Mouse (Mus musculus) forebrain, embryonic 14.5 days (tissue): ENCODE data around the gene Nr4a1. TPM values are rescaled to one million over a fixed set of nuclear protein-coding genes. Genes with fewer than 3 reads are reported as not detected.

Experiments used
- ATAC-seq: fragments of 200-750 bp; cut with Nextera tagmentation; 2 replicates; pipeline ENCODE4 v1.8.0; 2017; ENCODE audit warnings: mild to moderate bottlenecking, moderate library complexity
- DNase-seq: peaks from one replicate; pipeline ENCODE4 v3.0.0-alpha.2; 2015; ENCODE audit warnings: low spot score
- H3K27ac ChIP-seq: fragments of 300-500 bp; sonication (generic); 2 replicates; pipeline ENCODE4 v1.5.1; 2014; ENCODE audit warnings: low read depth, mild to moderate bottlenecking, control low read depth, low read length, moderate library complexity
- H3K27me3 ChIP-seq: fragments of 300-500 bp; sonication (generic); replicated peaks from 2 replicates; pipeline ENCODE4 v1.6.1; 2014; ENCODE audit warnings: low read length, control low read depth, mixed read lengths; ENCODE audit not compliant: control insufficient read depth, insufficient read depth
- H3K36me3 ChIP-seq: fragments of 300-500 bp; sonication (generic); 2 replicates; pipeline ENCODE4 v1.6.1; 2014; ENCODE audit warnings: low read length, control low read depth; ENCODE audit not compliant: control insufficient read depth, insufficient read depth
- H3K4me1 ChIP-seq: fragments of 300-500 bp; sonication (generic); 2 replicates; pipeline ENCODE4 v1.6.1; 2014; ENCODE audit warnings: antibody characterized with exemption, low read length, control low read depth; ENCODE audit not compliant: control insufficient read depth, insufficient read depth
- H3K4me2 ChIP-seq: fragments of 300-500 bp; sonication (generic); 2 replicates; pipeline ENCODE4 v1.6.1; 2014; ENCODE audit warnings: mild to moderate bottlenecking, control low read depth, low read length
- H3K4me3 ChIP-seq: fragments of 300-500 bp; sonication (generic); 2 replicates; pipeline ENCODE4 v1.5.1; 2014; ENCODE audit warnings: low read depth, low read length, control low read depth
- H3K9ac ChIP-seq: fragments of 300-500 bp; sonication (generic); 2 replicates; pipeline ENCODE4 v1.6.1; 2014; ENCODE audit warnings: mild to moderate bottlenecking, low read length, control low read depth, moderate library complexity
- H3K9me3 ChIP-seq: fragments of 300-500 bp; sonication (generic); replicated peaks from 2 replicates; pipeline ENCODE4 v1.6.1; 2016; ENCODE audit warnings: low read length, control low read depth, mixed read lengths; ENCODE audit not compliant: control insufficient read depth
- WGBS: fragments of 180-500 bp; shearing (Covaris S2); extraction: QIAGEN DNeasy Blood & Tissue Kit; methylation state at CpG from one replicate; pipeline ENCODE4 v1.1.7; 2014; 5-methylcytosine and 5-hydroxymethylcytosine counted together
- polyA plus RNA-seq: library from polyadenylated mRNA; unstranded; fragments of >200 nt; fragmentation: Nextera tagmentation; extraction: Ambion mirVana; gene quantifications from 2 replicates; pipeline ENCODE4 v1.2.1, GENCODE M21; 2014

The Nr4a1 gene
- polyA plus RNA-seq, 1 experiment from 2014 or later: 2.1 TPM

- H3K4me2 ChIP-seq: peak overlapping the region; percentile 22; the same call in 1 of the 2 replicates
- no peak overlapping the region for H3K27ac ChIP-seq
- DNase-seq (no peak), ATAC-seq (no peak)
- peaks cover 4% of the 10 kb centered on the region; the same call in 1 of the 2 replicates for H3K4me1 ChIP-seq
- H3K9ac ChIP-seq: no peak overlapping the region
- no peaks in the 10 kb centered on the region for H3K9me3 ChIP-seq
- H3K36me3 ChIP-seq: 0 out of 2 replicates have a peak, but pooled peaks cover 5% of the 10 kb centered on the region
- WGBS: 86% methylated on average over 23 of the region's 23 CpGs
- H3K27me3 ChIP-seq: no peaks in the 10 kb centered on the region
- no peak overlapping the region for H3K4me3 ChIP-seq
Measured at GRCm38 (mm10) chr15:101230995-101231647, 22.9 kb upstream of the Nr4a1 start.

- H3K4me3 ChIP-seq: no peak overlapping the region
- H3K27ac ChIP-seq: no peak overlapping the region
- peaks cover 4% of the 10 kb centered on the region; the same call in 1 of the 2 replicates for H3K4me1 ChIP-seq
- H3K9ac ChIP-seq: no peak overlapping the region
- ATAC-seq: no peak
- WGBS: 71% methylated on average over 56 of the region's 56 CpGs
- no peak for DNase-seq
- H3K27me3 ChIP-seq: no peaks in the 10 kb centered on the region
- H3K36me3 ChIP-seq: 0 out of 2 replicates have a peak, but pooled peaks cover 5% of the 10 kb centered on the region
- no peaks in the 10 kb centered on the region for H3K9me3 ChIP-seq
- peak overlapping the region; percentile 22; the same call in 1 of the 2 replicates for H3K4me2 ChIP-seq
Measured at GRCm38 (mm10) chr15:101231648-101232180, 22.4 kb upstream of the Nr4a1 start.

GRCm38 (mm10) chr15:101232607-101233006 lies 21.5 kb upstream of the Nr4a1 start:
- WGBS: 80% methylated on average over 4 of the region's 4 CpGs
- Histone ChIP-seq H3K9ac (no peak overlapping the region), H3K9me3 (no peaks in the 10 kb centered on the region), H3K27me3 (no peaks in the 10 kb centered on the region), H3K4me3 (no peak overlapping the region), H3K27ac (no peak overlapping the region), H3K36me3 (0 out of 2 replicates have a peak, but pooled peaks cover 5% of the 10 kb centered on the region), H3K4me1 (peaks cover 4% of the 10 kb centered on the region; the same call in 1 of the 2 replicates), H3K4me2 (no peak overlapping the region)
- DNase-seq (no peak), ATAC-seq (no peak)

- Histone ChIP-seq H3K4me3 (no peak overlapping the region), H3K9me3 (no peaks in the 10 kb centered on the region), H3K27me3 (0 out of 2 replicates have a peak, but pooled peaks cover 2% of the 10 kb centered on the region), H3K4me1 (peaks cover 4% of the 10 kb centered on the region; the same call in 1 of the 2 replicates), H3K36me3 (0 out of 2 replicates have a peak, but pooled peaks cover 5% of the 10 kb centered on the region), H3K9ac (no peak overlapping the region), H3K27ac (no peak overlapping the region), H3K4me2 (no peak overlapping the region)
- no peak for ATAC-seq
- no peak for DNase-seq
- 93% methylated on average over 3 of the region's 3 CpGs for WGBS
Measured at GRCm38 (mm10) chr15:101233183-101233582, 20.9 kb upstream of the Nr4a1 start.

- ATAC-seq (no peak), DNase-seq (no peak)
- Histone ChIP-seq H3K4me3 (no peak overlapping the region), H3K36me3 (0 out of 2 replicates have a peak, but pooled peaks cover 5% of the 10 kb centered on the region), H3K27ac (no peak overlapping the region), H3K4me1 (peaks cover 4% of the 10 kb centered on the region; the same call in 1 of the 2 replicates), H3K9ac (no peak overlapping the region), H3K27me3 (0 out of 2 replicates have a peak, but pooled peaks cover 2% of the 10 kb centered on the region), H3K4me2 (no peak overlapping the region), H3K9me3 (no peaks in the 10 kb centered on the region)
- 18% methylated on average over 11 of the region's 11 CpGs for WGBS
Measured at GRCm38 (mm10) chr15:101233641-101234275, 20.3 kb upstream of the Nr4a1 start.

- DNase-seq (no peak), ATAC-seq (no peak)
- Histone ChIP-seq H3K27me3 (0 out of 2 replicates have a peak, but pooled peaks cover 2% of the 10 kb centered on the region), H3K27ac (no peak overlapping the region), H3K4me2 (no peak overlapping the region), H3K4me3 (no peak overlapping the region), H3K9ac (no peak overlapping the region), H3K9me3 (no peaks in the 10 kb centered on the region), H3K4me1 (peaks cover 4% of the 10 kb centered on the region; the same call in 1 of the 2 replicates), H3K36me3 (0 out of 2 replicates have a peak, but pooled peaks cover 5% of the 10 kb centered on the region)
- 56% methylated on average over 10 of the region's 10 CpGs for WGBS
Measured at GRCm38 (mm10) chr15:101234611-101235341, 19.3 kb upstream of the Nr4a1 start.

- H3K4me3 ChIP-seq: no peak overlapping the region
- H3K9me3 ChIP-seq: no peaks in the 10 kb centered on the region
- H3K27me3 ChIP-seq: 0 out of 2 replicates have a peak, but pooled peaks cover 2% of the 10 kb centered on the region
- WGBS: 34% methylated on average over 5 of the region's 5 CpGs
- DNase-seq (no peak), ATAC-seq (no peak)
- peaks cover 4% of the 10 kb centered on the region; the same call in 1 of the 2 replicates for H3K4me1 ChIP-seq
- no peak overlapping the region for H3K4me2 ChIP-seq
- no peak overlapping the region for H3K9ac ChIP-seq
- no peak overlapping the region for H3K27ac ChIP-seq
- 0 out of 2 replicates have a peak, but pooled peaks cover 5% of the 10 kb centered on the region for H3K36me3 ChIP-seq
Measured at GRCm38 (mm10) chr15:101235342-101235698, 18.7 kb upstream of the Nr4a1 start.

- no peaks in the 10 kb centered on the region for H3K9me3 ChIP-seq
- no peak for ATAC-seq
- H3K27ac ChIP-seq: no peak overlapping the region
- DNase-seq: no peak
- H3K4me3 ChIP-seq: no peak overlapping the region
- H3K27me3 ChIP-seq: 0 out of 2 replicates have a peak, but pooled peaks cover 2% of the 10 kb centered on the region
- 48% methylated on average over 12 of the region's 12 CpGs for WGBS
- no peak overlapping the region for H3K4me2 ChIP-seq
- 0 out of 2 replicates have a peak, but pooled peaks cover under 1% of the 10 kb centered on the region for H3K36me3 ChIP-seq
- peak overlapping the region; percentile 21; the same call in 1 of the 2 replicates for H3K9ac ChIP-seq
- H3K4me1 ChIP-seq: peaks cover 4% of the 10 kb centered on the region; the same call in 1 of the 2 replicates
Measured at GRCm38 (mm10) chr15:101235728-101236327, 18.2 kb upstream of the Nr4a1 start.
